Mouse (Mus musculus) intestine, embryonic 14.5 days (tissue): Measurements from ENCODE around the gene Cse1l. TPM values are rescaled to one million over a fixed set of nuclear protein-coding genes. Genes with fewer than 3 reads are reported as not detected.

Experiments used
- ATAC-seq: fragments of 200-750 bp; cut with Nextera tagmentation; replicated peaks from 2 replicates; pipeline ENCODE4 v1.8.0; 2017; ENCODE audit warnings: low read depth, moderate number of reproducible peaks, moderate TSS enrichment, moderate library complexity; ENCODE audit not compliant: low FRiP score, low TSS enrichment
- DNase-seq: peaks from one replicate; pipeline ENCODE4 v3.0.0-alpha.2; 2018; ENCODE audit warnings: low spot score
- H3K27ac ChIP-seq: fragments of 300-500 bp; sonication (generic); 2 replicates; pipeline ENCODE4 v1.5.1; 2014; ENCODE audit warnings: low read depth, mild to moderate bottlenecking, control low read depth
- H3K27me3 ChIP-seq: fragments of 300-500 bp; sonication (generic); replicated peaks from 2 replicates; pipeline ENCODE4 v1.6.1; 2014; ENCODE audit warnings: low read length, control low read depth; ENCODE audit not compliant: control insufficient read depth, insufficient read depth
- H3K36me3 ChIP-seq: fragments of 300-500 bp; sonication (generic); 2 replicates; pipeline ENCODE4 v1.6.1; 2014; ENCODE audit warnings: low read length, control low read depth; ENCODE audit not compliant: control insufficient read depth, insufficient read depth
- H3K4me1 ChIP-seq: fragments of 300-500 bp; sonication (generic); replicated peaks from 2 replicates; pipeline ENCODE4 v1.6.1; 2014; ENCODE audit warnings: low read length, control low read depth, mixed read lengths; ENCODE audit not compliant: control insufficient read depth, insufficient read depth
- H3K4me2 ChIP-seq: fragments of 300-500 bp; sonication (generic); 2 replicates; pipeline ENCODE4 v1.6.1; 2014; ENCODE audit warnings: low read length
- H3K4me3 ChIP-seq: fragments of 300-500 bp; sonication (generic); 2 replicates; pipeline ENCODE4 v1.5.1; 2014; ENCODE audit warnings: low read depth, low read length, control low read depth, mixed read lengths
- H3K9ac ChIP-seq: fragments of 300-500 bp; sonication (generic); 2 replicates; pipeline ENCODE4 v1.6.1; 2014; ENCODE audit warnings: mild to moderate bottlenecking, low read length
- H3K9me3 ChIP-seq: fragments of 300-500 bp; sonication (generic); 2 replicates; pipeline ENCODE4 v1.6.1; 2016; ENCODE audit warnings: low read length, control low read depth; ENCODE audit not compliant: control insufficient read depth
- WGBS: fragments of 180-500 bp; shearing (Covaris S2); extraction: QIAGEN DNeasy Blood & Tissue Kit; methylation state at CpG from one replicate; pipeline ENCODE4 v1.1.7; 2014; 5-methylcytosine and 5-hydroxymethylcytosine counted together
- polyA plus RNA-seq: library from polyadenylated mRNA; unstranded; fragments of >200 nt; fragmentation: Nextera tagmentation; extraction: Ambion mirVana; gene quantifications from 2 replicates; pipeline ENCODE4 v1.2.1, GENCODE M21; 2014

The Cse1l gene
- polyA plus RNA-seq, 1 experiment from 2014 or later = 131 TPM

DNA sequence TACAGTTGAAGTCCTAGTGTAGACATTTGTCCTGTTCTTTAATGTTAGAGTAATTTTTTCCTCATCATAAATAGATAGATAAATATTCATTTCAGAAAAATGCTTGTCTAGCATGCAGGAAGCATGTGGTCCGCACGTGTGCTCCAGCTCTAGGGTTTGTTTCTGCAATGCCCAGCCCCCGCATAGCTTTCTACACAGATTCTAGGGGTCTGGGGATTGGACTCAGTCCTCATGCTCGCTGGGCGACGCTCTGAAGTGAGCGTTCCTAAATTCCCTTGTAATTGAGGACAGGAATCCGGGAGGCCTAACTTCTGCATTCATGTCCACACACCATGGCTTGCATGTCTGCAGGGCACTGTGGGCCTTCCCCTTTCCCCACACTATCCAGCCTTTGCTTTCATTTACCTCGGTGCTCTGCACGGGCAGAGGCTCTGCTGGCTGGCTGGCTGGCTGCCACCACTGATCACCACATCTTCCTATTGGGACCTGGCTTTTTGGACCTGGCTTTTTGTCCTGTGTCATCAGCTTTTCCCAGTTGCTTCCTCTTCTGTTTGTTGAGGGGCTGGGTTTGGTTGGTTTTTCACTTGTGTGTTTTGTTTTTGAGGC is 31.1 kb upstream of the Cse1l start:
- Histone ChIP-seq H3K27ac (no peak overlapping the region), H3K4me2 (no peak overlapping the region), H3K36me3 (peaks cover 62% of the 10 kb centered on the region), H3K27me3 (no peaks in the 10 kb centered on the region), H3K4me3 (no peak overlapping the region), H3K9ac (no peak overlapping the region), H3K4me1 (no peaks in the 10 kb centered on the region), H3K9me3 (no peaks in the 10 kb centered on the region)
- no peak for ATAC-seq
- no peak for DNase-seq
- 84% methylated on average over 10 of the region's 10 CpGs for WGBS

DNA sequence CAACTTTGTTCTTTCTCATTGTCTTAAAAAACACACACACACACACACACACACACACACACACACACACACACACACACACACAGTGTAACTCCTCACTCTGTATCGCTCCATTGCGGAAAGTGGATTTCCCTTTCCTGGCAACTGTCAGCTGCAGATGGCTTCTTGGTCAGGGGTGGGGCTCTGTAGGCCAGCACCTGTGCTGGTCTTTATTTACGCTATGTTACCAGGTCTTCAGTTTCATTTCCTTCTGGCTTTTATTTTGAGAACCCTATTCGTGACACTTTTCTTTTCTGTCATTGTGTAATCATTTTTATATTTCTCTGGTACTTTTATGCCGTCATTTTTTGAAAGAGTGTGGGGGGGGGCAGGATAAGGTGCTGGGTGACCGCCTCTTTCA is 30.3 kb upstream of the Cse1l start:
- 90% methylated on average over 6 of the region's 6 CpGs for WGBS
- no peak overlapping the region for H3K9ac ChIP-seq
- no peak for ATAC-seq
- H3K4me2 ChIP-seq = no peak overlapping the region
- H3K27me3 ChIP-seq = no peaks in the 10 kb centered on the region
- no peaks in the 10 kb centered on the region for H3K4me1 ChIP-seq
- DNase-seq = no peak
- H3K36me3 ChIP-seq = peaks cover 58% of the 10 kb centered on the region
- H3K27ac ChIP-seq = no peak overlapping the region
- H3K9me3 ChIP-seq = no peaks in the 10 kb centered on the region
- H3K4me3 ChIP-seq = no peak overlapping the region

DNA sequence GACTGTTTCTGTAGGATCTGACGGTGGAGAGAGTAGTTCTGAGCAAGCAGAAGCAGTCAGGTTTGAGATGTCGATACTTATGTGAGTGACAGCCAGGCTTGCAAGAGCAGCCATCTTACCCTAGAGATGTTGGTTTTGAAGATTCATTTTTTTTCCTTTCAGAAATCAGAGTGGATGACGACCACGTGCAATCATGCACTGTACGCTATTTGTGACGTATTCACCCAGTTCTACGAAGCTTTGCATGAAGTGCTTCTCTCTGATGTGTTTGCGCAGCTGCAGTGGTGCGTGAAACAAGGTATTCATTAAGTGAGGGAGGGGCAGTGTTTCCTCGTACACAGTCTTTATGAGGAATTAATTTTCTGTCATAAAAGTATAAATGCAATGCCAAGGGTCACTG is 29.5 kb upstream of the Cse1l start:
- Histone ChIP-seq H3K9me3 (no peaks in the 10 kb centered on the region), H3K36me3 (peaks cover 61% of the 10 kb centered on the region), H3K4me1 (no peaks in the 10 kb centered on the region), H3K4me2 (no peak overlapping the region), H3K27ac (no peak overlapping the region), H3K27me3 (no peaks in the 10 kb centered on the region), H3K9ac (no peak overlapping the region), H3K4me3 (no peak overlapping the region)
- 89% methylated on average over 10 of the region's 10 CpGs for WGBS
- no peak for ATAC-seq
- DNase-seq = no peak

GRCm38 (mm10) chr2:166885066-166885465 is 20.8 kb upstream of the Cse1l start:
- DNase-seq (no peak), ATAC-seq (no peak)
- H3K27ac ChIP-seq = no peak overlapping the region
- H3K4me2 ChIP-seq = no peak overlapping the region
- no peaks in the 10 kb centered on the region for H3K27me3 ChIP-seq
- peaks cover 26% of the 10 kb centered on the region for H3K36me3 ChIP-seq
- no peak overlapping the region for H3K9ac ChIP-seq
- WGBS = 91% methylated on average over 7 of the region's 7 CpGs
- H3K4me3 ChIP-seq = no peak overlapping the region
- H3K4me1 ChIP-seq = no peaks in the 10 kb centered on the region; the same call in 1 of the 2 replicates
- no peaks in the 10 kb centered on the region for H3K9me3 ChIP-seq

DNA sequence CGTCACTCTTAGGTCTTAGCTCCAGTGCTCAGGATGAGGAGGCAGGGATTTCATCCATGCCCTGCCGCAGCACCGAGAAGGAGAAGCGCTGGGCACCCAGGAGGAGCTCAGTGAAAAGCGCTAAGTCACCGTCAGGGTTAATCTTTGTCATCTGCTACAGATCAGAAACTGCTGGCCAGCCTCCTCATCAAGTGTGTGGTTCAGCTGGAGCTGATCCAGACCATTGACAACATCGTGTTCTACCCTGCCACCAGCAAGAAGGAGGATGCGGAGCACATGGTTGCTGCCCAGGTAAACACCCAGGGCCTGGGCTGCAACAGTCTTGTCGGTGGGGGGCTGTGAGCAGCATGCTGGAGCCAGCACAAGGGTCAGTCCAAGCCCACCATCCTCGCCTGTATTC is 20.2 kb upstream of the Cse1l start:
- Histone ChIP-seq H3K27ac (no peak overlapping the region), H3K9ac (no peak overlapping the region), H3K4me2 (no peak overlapping the region), H3K9me3 (no peaks in the 10 kb centered on the region), H3K4me3 (no peak overlapping the region), H3K36me3 (peaks cover 26% of the 10 kb centered on the region), H3K4me1 (no peaks in the 10 kb centered on the region; the same call in 1 of the 2 replicates), H3K27me3 (no peaks in the 10 kb centered on the region)
- 76% methylated on average over 10 of the region's 10 CpGs for WGBS
- no peak for DNase-seq
- no peak for ATAC-seq

- Histone ChIP-seq H3K4me3 (no peak overlapping the region), H3K9me3 (no peaks in the 10 kb centered on the region), H3K27ac (no peak overlapping the region), H3K36me3 (peaks cover 22% of the 10 kb centered on the region), H3K27me3 (no peaks in the 10 kb centered on the region), H3K9ac (no peak overlapping the region), H3K4me1 (no peaks in the 10 kb centered on the region; the same call in 1 of the 2 replicates), H3K4me2 (no peak overlapping the region)
- ATAC-seq = no peak
- DNase-seq = no peak
- 85% methylated on average over 3 of the region's 3 CpGs for WGBS
Measured at GRCm38 (mm10) chr2:166886231-166886630, 19.6 kb upstream of the Cse1l start.

DNA sequence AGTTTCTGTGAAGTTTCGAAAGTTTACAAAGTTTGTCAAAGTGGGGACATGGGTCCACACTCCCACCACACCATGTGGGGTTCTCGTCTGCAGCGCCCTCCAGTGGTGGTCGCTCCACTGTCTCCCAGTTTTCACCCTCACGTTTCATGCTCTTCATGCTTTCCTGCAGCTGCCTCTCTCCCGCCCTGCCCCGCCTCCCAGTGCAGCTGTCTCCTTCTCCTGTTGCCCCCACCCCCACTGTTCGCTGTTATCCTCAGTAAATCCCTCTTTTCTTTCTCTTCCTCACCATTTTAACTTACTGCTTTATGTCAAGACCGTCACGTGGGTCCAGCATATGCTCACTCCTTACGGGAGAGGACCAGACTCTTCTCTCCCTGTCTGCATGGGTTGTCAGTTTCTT is 18.0 kb upstream of the Cse1l start:
- H3K9me3 ChIP-seq = no peaks in the 10 kb centered on the region
- H3K4me3 ChIP-seq = no peak overlapping the region
- peaks cover 25% of the 10 kb centered on the region for H3K36me3 ChIP-seq
- H3K27ac ChIP-seq = no peak overlapping the region
- H3K4me2 ChIP-seq = no peak overlapping the region
- ATAC-seq (no peak), DNase-seq (no peak)
- no peaks in the 10 kb centered on the region for H3K27me3 ChIP-seq
- no peaks in the 10 kb centered on the region; the same call in 1 of the 2 replicates for H3K4me1 ChIP-seq
- no peak overlapping the region for H3K9ac ChIP-seq
- WGBS = 40% methylated on average over 11 of the region's 11 CpGs

GRCm38 (mm10) chr2:166891366-166891880 is 14.4 kb upstream of the Cse1l start:
- Histone ChIP-seq H3K4me3 (no peak overlapping the region), H3K4me2 (no peak overlapping the region), H3K4me1 (no peaks in the 10 kb centered on the region; the same call in 1 of the 2 replicates), H3K27me3 (no peaks in the 10 kb centered on the region), H3K36me3 (peaks cover 29% of the 10 kb centered on the region), H3K27ac (no peak overlapping the region), H3K9me3 (no peaks in the 10 kb centered on the region), H3K9ac (no peak overlapping the region)
- ATAC-seq (no peak), DNase-seq (no peak)
- 78% methylated on average over 9 of the region's 9 CpGs for WGBS

- no peak overlapping the region for H3K27ac ChIP-seq
- peaks cover 29% of the 10 kb centered on the region for H3K36me3 ChIP-seq
- ATAC-seq = no peak
- H3K27me3 ChIP-seq = no peaks in the 10 kb centered on the region
- no peaks in the 10 kb centered on the region for H3K9me3 ChIP-seq
- H3K4me1 ChIP-seq = no peaks in the 10 kb centered on the region; the same call in 1 of the 2 replicates
- H3K9ac ChIP-seq = no peak overlapping the region
- H3K4me3 ChIP-seq = no peak overlapping the region
- no peak for DNase-seq
- WGBS = 86% methylated on average over 8 of the region's 8 CpGs
- no peak overlapping the region for H3K4me2 ChIP-seq
Measured at GRCm38 (mm10) chr2:166892158-166892680, 13.6 kb upstream of the Cse1l start.
